Mouse (Mus musculus) frontal cortex, postnatal 25 days (tissue): ENCODE results near the gene Sox4.

Source experiments
- DNase-seq, 2 experiments: peaks; one replicate each; pipeline ENCODE4 v3.0.0; 2022; ENCODE audit warnings: low spot score in 2 of 2

Gene Sox4

GRCm38 (mm10) chr13:28953581-28953991, at the start of gene Sox4:
Gene Sox4 (minus strand): TSS chr13:28953713.
- DNase-seq, result peak; percentile 93 to 94

GRCm38 (mm10) chr13:28991899-28992664, 38.6 kb upstream of the Sox4 start:
- no peak for DNase-seq

- DNase-seq, result no peak
Measured at GRCm38 (mm10) chr13:28988751-28989703, 35.5 kb upstream of the Sox4 start.

GRCm38 (mm10) chr13:28980681-28981080, 27.2 kb upstream of the Sox4 start:
- DNase-seq, result no peak

GRCm38 (mm10) chr13:28975011-28975410, 21.5 kb upstream of the Sox4 start:
- no peak for DNase-seq

- no peak for DNase-seq
Measured at GRCm38 (mm10) chr13:28974597-28974996, 21.1 kb upstream of the Sox4 start.

- DNase-seq, result no peak
Measured at GRCm38 (mm10) chr13:28960916-28961315, 7.4 kb upstream of the Sox4 start.

GRCm38 (mm10) chr13:28959458-28959978, 6.0 kb upstream of the Sox4 start:
- DNase-seq, result peak; percentile 70 to 74

- no peak for DNase-seq
Measured at GRCm38 (mm10) chr13:28959068-28959440, 5.5 kb upstream of the Sox4 start.

GRCm38 (mm10) chr13:28958211-28959067, 4.9 kb upstream of the Sox4 start:
- DNase-seq, result peak; percentile 53 to 55

GRCm38 (mm10) chr13:28957765-28958164, 4.3 kb upstream of the Sox4 start:
- DNase-seq, result peak; percentile 95 to 96

GRCm38 (mm10) chr13:28952576-28953571, 639 bp downstream of the Sox4 start:
- peak; percentile 44 to 53 for DNase-seq

- no peak for DNase-seq
Measured at GRCm38 (mm10) chr13:28951691-28952575, 1.6 kb downstream of the Sox4 start.

GRCm38 (mm10) chr13:28950623-28951491, 2.7 kb downstream of the Sox4 start:
- peak in 1 of 2 experiments; percentile 41 for DNase-seq

- DNase-seq, result no peak
Measured at GRCm38 (mm10) chr13:28950266-28950622, 3.3 kb downstream of the Sox4 start.

- no peak for DNase-seq
Measured at GRCm38 (mm10) chr13:28949279-28949915, 4.1 kb downstream of the Sox4 start.

GRCm38 (mm10) chr13:28948541-28948940, 5.0 kb downstream of the Sox4 start:
- no peak for DNase-seq
